In genomic region chr9:110672462-110673106, GRCm38 (mm10) we compare ENCODE assay signal across 8 mouse cellular contexts. TPM values are rescaled to one million over a fixed set of nuclear protein-coding genes. Genes with fewer than 3 reads are reported as not detected.
DNase-seq lines count a peak whose midpoint lies in the region; ATAC-seq and TF ChIP-seq lines count a peak whose summit lies in the region.

No protein-coding gene starts in this region.

- TF ChIP-seq CTCF in C2C12 (IDR thresholded peaks at IDR 0.05; ENCODE audit: control insufficient read depth, insufficient read depth, insufficient read length) = peak; percentile 66

- H3K79me3 ChIP-seq in C2C12 (ENCODE audit: low read depth) = peaks cover 38% of the 10 kb centered on the region

- H3K9me3 ChIP-seq in liver, embryonic 12.5 days (replicated peaks) = no peaks in the 10 kb centered on the region

- peaks cover 98% of the 10 kb centered on the region for H3K4me1 ChIP-seq in liver, embryonic 12.5 days

- no peak overlapping the region for H3K4me3 ChIP-seq in C2C12 (ENCODE audit: insufficient read depth, poor library complexity, severe bottlenecking)
- H3K4me3 ChIP-seq in liver, embryonic 12.5 days = no peak overlapping the region

- H3ac ChIP-seq in C2C12 (ENCODE audit: control insufficient read depth, insufficient read length, low read depth) = no peak overlapping the region

- peaks cover 98% of the 10 kb centered on the region for H3K79me2 ChIP-seq in C2C12 (ENCODE audit: control insufficient read depth, insufficient read depth)

- ATAC-seq in CD4-positive, CD25-positive, alpha-beta regulatory T cell, adult 4 months = no peak
- ATAC-seq in liver, embryonic 12.5 days = no peak

- no peak overlapping the region for H3K4me2 ChIP-seq in liver, embryonic 12.5 days

- no peaks in the 10 kb centered on the region for H3K36me3 ChIP-seq in C2C12 (ENCODE audit: control insufficient read depth, insufficient read depth)
- no peaks in the 10 kb centered on the region for H3K36me3 ChIP-seq in liver, embryonic 12.5 days

- H3K9ac ChIP-seq in liver, embryonic 12.5 days = no peak overlapping the region

- DNase-seq in CD4-positive, CD25-positive, alpha-beta regulatory T cell, adult 2 months (ENCODE audit: low read depth, low spot score) = peak; percentile 56
- DNase-seq in embryo, embryonic 10.5 days (ENCODE audit: low spot score) = peak; percentile 60
- DNase-seq in heart, postnatal 4 days = peak; percentile 51
- peak; percentile 49 for DNase-seq in retina, postnatal 1 day
- no peak for DNase-seq in layer of hippocampus, adult 8-10 months (ENCODE audit: low spot score in 2 of 2)

- H3K27me3 ChIP-seq in C2C12 (ENCODE audit: control insufficient read depth, insufficient read depth, insufficient read length) = no peaks in the 10 kb centered on the region
- peaks cover 31% of the 10 kb centered on the region for H3K27me3 ChIP-seq in liver, embryonic 12.5 days (replicated peaks)

- 0 out of 2 replicates have a peak overlapping the region, but pooled peaks have one; percentile 8 for H3K27ac ChIP-seq in liver, embryonic 12.5 days

- 64% methylated on average over 7 of the region's 7 CpGs for WGBS in liver, embryonic 12.5 days (ENCODE audit: insufficient replicate concordance)

TF ChIP-seq in C2C12, 6 proteins besides CTCF, POLR2A, EP300 and RAD21:
- no peak for TF ChIP-seq MYOG (IDR thresholded peaks at IDR 0.05; ENCODE audit: control insufficient read depth, extremely low read depth, insufficient read length)
- TF ChIP-seq MAX (IDR thresholded peaks at IDR 0.05) = no peak
- TF ChIP-seq MYOD1 (IDR thresholded peaks at IDR 0.05; ENCODE audit: control insufficient read depth, insufficient read length, low read depth) = no peak
- TF ChIP-seq CEBPB (IDR thresholded peaks at IDR 0.05; ENCODE audit: low read depth) = no peak
- TF ChIP-seq USF1 (IDR thresholded peaks at IDR 0.05; ENCODE audit: low read depth) = no peak
- no peak for TF ChIP-seq FOSL1 (IDR thresholded peaks at IDR 0.05; ENCODE audit: insufficient read depth, low read length, poor library complexity, severe bottlenecking)

RNA-seq across cellular contexts. Expression of gene Ccdc12, which starts 16.3 kb away (rescaled TPM):
- 100 to 1,000 TPM; 225 to 243 TPM for polyA plus RNA-seq in CD4-positive, CD25-positive, alpha-beta regulatory T cell, adult 4 months (2017; shearing (Covaris generic))
- polyA plus RNA-seq in C2C12 (2012; fragmentation: generic; extraction: Trizol) = 86.7 TPM
- 10 to 100 TPM; 79.8 to 88.6 TPM for total RNA-seq in heart, postnatal 4 days (2021)
- 103 and 105 TPM in 2 replicates for polyA plus RNA-seq in liver, embryonic 12.5 days (2016; fragmentation: Nextera tagmentation; extraction: Ambion mirVana)
- total RNA-seq in layer of hippocampus, adult 8-10 months (2022) = 10 to 100 TPM; 46.4 to 61.2 (median 57.8) TPM

RNA-seq across cellular contexts. Expression of gene Nbeal2, which starts 18.6 kb away (rescaled TPM):
- 10 to 100 TPM; 20.1 to 20.5 TPM for polyA plus RNA-seq in CD4-positive, CD25-positive, alpha-beta regulatory T cell, adult 4 months (2017; shearing (Covaris generic))
- 3.3 TPM for polyA plus RNA-seq in C2C12 (2012; fragmentation: generic; extraction: Trizol)
- 1 to 10 TPM; 7.4 to 8.6 TPM for total RNA-seq in heart, postnatal 4 days (2021)
- 4.7 and 4.9 TPM in 2 replicates for polyA plus RNA-seq in liver, embryonic 12.5 days (2016; fragmentation: Nextera tagmentation; extraction: Ambion mirVana)
- total RNA-seq in layer of hippocampus, adult 8-10 months (2022) = 10 to 100 TPM; 15.1 to 18.5 (median 18.1) TPM

RNA-seq across cellular contexts. Expression of gene Nradd, which starts 48.3 kb away (rescaled TPM):
- polyA plus RNA-seq in CD4-positive, CD25-positive, alpha-beta regulatory T cell, adult 4 months (2017; shearing (Covaris generic)) = 1 to 10 TPM; 5.5 to 8.2 TPM
- 87.7 TPM for polyA plus RNA-seq in C2C12 (2012; fragmentation: generic; extraction: Trizol)
- 1 to 10 TPM; 4.2 to 4.6 TPM for total RNA-seq in heart, postnatal 4 days (2021)
- 5.3 and 6.7 TPM in 2 replicates for polyA plus RNA-seq in liver, embryonic 12.5 days (2016; fragmentation: Nextera tagmentation; extraction: Ambion mirVana)
- 1 to 10 TPM; 2.0 to 4.6 (median 3.0) TPM for total RNA-seq in layer of hippocampus, adult 8-10 months (2022)

Comparison
In these comparisons a context has a peak if more than half of its experiments do, and no peak if none do; other contexts are left out.
1. DNase-seq: peak in CD4-positive, CD25-positive, alpha-beta regulatory T cell, adult 2 months (single experiment), embryo, embryonic 10.5 days (single experiment), heart, postnatal 4 days (single experiment) and retina, postnatal 1 day (single experiment); none in layer of hippocampus, adult 8-10 months (0 of 2).